Mouse (Mus musculus) embryo, embryonic 9.5 days (tissue): ENCODE results near the gene Gm20403.
"Not testable (repeated sequence)": the region's sequence is repeated elsewhere in the genome, so short reads cannot be mapped to it uniquely, and the experiment has no call there.

ENCODE experiments used
- DNase-seq: peaks from one replicate; pipeline ENCODE4 v3.0.0-alpha.2; 2017; ENCODE audit errors: extremely low spot score

The Gm20403 gene

DNA sequence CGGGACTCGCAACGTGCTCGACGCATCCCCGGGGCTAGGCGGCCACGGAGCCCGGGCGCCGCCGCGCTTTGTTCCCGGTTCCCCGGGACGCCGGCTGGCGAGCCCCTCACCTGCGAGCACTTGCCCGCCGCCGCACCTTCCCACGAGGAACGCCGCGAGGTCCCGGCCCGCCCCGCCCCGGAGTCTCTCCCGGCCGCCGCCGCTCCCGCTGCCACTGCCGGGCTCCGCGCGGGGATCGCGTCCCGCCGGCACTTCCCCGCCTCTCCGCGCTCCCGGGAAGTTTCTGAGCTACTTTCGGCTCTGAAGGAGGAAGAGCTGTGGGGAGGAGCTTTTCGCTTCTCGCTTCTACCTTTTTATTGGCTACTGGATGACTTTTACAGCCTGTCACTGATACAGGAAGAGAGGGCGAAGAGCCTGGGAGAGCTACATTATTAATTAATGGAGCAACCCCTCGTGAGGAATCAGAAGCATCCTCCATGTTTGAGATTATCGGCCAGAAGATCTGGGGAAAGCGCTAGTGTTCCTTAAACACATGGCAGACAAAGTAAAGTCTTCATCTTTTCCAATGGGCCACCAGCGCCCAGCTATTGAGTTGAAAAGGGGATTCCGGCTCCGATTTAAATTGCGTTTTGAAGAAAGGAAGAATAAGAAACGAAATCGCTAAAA, at the start of gene Gm20403:
TSS of gene Gm20403 (minus strand) at position 478 of the 666 bp plus-strand sequence.
- peak; percentile 77 for DNase-seq

DNA sequence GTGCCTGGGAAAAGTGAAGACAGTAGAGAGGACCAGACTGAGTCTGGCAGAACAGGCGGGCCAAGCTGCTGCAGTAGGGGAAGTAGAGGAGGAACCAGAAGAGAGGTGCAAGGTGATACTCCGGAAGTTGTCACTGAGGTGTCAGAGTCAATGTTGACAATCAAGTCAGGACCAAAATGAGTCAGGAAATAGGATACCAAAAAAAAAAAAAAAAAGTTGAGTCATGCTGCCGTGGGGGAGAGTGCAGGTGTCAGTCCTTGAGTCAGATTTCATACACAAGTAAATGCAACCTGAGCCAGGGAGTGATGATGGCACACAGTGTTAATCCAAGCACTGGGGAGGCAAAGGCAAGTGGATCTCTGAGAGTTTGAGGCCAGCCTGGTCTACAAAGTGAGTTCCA, 40.8 kb upstream of the Gm20403 start:
- no peak for DNase-seq

DNA sequence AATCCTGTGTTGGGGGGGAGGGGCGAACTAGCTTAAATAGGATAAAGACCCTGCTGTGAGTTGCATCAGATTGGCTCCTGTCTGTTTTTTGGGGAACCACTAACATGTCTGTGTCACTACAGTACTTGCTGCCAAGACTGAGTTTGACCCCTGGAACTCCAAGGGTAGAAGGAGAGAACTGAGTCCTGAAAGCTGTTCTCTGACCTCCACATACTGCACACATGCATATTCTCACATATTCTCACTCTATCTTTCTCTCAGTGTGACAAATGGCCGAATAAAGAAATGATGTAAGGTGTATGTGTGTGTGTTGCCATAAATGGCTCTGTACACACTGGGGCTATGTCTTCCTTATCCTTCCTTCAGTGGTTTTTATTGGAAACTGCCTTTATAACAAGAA, 37.0 kb upstream of the Gm20403 start:
- DNase-seq, result no peak

DNA sequence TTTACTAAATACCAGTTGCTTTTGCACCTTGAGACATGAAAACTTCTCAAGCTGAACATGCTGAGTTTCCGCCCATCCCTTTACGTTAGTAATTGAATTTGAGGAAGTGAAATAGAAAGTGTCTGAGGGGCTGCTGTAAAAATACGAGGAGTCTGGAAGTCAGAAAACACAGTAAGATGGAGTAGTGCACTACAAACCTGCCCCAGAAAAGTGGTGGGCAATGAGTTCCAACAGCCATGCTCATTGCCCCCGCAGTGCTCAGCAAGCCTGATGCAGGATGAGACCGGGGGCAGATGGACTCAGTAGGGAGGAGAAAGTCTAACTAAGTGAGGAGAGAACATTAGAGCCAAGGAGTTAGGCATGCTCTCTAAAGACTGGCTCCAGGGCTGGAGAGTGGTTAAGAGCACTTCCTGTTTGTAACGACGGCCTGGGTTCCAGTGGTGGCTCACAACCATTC, 33.1 kb upstream of the Gm20403 start:
- no peak for DNase-seq

DNA sequence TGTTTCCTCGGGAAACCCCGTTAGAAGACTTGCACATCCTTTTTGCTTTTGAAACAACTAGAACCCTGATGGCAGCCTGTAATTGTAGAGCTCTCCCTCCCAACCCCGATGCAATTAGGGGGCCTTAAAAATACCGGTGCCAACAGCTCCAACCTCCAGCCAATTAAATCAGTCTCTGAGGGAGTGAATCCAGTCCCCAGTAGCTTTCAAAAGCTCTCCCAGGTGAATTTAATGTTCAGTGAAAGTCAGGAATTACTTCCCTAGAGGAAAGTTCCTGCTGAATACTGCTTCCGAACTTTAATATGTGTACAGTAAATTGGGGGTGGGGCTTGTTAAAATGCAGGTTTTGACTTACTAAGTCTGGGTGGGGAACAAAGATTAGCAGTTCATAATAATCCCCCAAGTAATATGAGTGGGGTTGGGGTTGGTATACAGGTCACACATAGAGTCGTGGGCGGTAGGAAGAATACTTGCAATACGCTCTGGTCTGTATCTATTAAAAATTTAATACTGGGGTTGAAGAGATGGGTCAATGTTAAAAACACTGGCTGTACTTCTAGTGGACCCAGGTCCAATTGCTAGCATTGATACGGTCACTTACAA, 30.9 kb upstream of the Gm20403 start:
- DNase-seq, result no peak

DNA sequence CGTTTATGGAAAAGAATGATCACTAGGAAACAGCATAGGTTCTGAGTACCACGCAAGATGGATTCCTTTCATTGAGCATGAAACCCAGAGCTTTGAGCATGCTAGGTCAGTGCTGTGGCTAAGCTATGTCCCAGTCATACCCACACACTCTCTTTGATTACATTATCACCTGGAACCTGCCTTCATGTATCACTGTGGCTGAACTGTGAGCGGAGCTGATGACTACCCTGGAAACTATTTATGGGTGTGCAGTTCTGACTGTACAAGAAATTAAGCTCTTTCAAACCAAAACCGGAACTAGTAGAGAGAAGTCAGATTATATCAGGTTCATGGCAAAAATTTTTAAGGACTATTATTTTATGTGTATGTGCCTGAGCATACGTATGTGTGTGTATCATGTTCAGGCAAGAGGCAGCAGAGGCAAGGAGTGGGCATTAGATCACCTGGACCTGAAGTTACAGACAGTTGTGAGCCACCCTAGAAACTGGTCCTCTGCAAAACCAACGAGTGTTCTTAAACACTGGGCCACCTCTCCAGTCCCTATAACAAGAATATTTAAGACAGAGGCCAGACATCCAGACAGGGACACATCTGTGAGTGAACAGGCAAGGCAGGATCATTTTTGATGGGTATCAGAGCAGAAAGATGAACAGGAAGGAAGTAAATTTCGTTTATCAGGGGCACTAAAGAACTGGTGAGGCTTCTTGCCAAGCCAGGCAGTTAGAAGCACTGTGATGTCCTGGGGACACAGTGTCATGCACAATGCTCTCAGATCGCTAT, 30.2 kb upstream of the Gm20403 start:
- no peak for DNase-seq

DNA sequence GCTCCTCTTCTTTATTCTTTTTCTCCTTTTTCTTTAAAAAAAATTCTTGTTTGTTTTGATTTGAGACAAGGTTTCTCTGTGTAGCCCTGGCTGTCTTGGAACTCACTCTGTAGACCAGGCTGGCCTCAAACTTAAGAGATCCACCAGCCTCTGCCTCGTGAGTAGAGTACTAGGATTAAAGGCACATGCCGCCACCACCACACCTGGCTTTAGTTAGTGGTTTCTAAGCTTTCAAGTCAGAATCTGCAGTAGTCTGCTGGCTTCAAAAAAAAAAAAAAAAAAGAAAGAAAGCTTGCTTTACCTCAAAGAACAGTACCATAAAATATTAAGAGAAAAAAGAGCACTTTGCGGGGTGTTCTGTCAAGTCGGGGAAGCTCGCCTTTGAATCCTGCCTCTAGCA, 29.1 kb upstream of the Gm20403 start:
- no peak for DNase-seq

DNA sequence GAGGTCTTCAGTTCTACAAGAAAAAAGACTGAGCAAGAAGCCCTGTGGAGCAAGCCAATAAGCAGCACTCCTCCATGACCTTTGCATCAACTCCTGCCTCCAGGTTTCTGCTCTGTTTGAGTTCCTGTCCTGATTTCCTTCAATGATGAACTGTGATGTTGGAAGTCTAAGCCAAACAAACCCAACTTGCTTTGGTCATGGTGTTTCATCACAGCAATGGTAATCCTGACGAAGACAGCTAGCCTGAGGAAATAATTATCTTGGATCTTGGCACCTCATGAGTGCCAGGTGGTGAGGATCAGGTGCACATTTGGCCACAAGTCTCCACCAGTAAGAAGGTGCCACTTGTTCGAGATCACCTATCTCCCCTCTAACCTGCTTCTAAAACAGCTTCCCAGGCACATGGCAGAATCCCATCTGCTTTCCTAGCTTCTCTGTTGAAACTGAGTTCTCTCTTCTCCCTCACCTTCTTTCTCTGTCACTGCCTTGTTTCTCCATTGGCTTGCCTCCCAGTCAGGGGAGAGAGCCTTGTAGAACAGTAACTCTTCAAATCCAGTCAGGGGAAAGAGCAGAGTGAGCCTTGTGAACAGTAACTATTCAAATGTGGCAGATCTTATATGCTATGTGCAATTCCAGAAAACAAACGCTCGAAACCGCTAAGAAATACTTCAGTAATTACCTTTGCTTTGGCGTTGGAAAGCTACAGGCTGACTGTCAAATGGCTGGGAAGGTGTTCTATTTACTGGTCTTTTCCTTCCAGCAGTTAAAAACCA, 27.5 kb upstream of the Gm20403 start, which contains the start of gene Baz1a:
TSS of gene Baz1a (minus strand) at position 723 of the 773 bp plus-strand sequence.
- no peak for DNase-seq

DNA sequence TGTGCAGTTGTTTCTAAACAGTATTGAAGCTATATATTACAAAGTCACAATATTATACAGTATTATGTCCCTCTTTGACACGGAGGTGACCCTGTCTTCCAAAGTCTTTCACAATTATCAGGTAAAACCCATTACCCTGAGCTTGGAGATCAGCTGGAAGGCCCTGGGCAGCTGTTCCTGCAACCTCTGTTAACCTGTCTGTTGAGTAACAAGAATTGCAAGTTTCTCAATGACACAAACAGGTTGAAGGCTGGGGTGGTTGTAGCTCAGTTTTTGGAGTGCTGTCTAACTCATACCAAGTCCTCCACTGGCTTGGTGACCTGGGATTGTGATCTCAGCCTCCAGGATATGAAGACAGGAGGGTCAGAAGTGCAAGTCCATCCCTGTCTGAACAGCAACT, 26.7 kb upstream of the Gm20403 start:
- DNase-seq, result no peak

DNA sequence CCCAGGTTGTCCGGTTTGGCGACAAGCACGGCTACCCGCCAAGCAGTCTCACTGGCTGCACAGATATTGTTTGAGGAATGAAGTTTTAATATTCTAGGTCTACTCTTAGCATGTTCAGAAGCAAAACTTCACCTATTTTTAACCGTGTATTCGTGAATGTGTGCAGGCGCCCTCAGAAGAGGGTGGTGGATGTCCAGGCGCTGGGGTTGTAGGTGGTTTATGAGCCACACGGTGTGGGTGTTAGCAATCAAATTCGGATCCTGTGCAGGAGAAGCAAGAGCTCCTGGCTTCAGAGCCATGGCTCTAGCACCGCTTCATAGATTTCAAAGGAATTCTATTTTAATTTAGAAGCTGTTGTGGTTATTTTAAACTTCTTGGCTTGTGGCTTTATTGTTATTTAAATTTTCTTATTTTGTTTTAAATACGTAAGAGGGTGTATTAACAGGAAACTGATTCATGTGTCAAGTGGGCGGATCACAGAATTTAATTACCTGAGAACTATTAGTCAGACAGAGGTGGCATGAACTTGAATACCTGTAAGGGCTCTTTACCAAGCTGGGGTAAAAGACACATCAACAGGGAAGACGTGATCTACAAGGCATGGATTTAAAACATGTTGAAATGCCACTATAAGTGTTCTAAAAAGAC, 21.2 kb upstream of the Gm20403 start:
- DNase-seq, result no peak

DNA sequence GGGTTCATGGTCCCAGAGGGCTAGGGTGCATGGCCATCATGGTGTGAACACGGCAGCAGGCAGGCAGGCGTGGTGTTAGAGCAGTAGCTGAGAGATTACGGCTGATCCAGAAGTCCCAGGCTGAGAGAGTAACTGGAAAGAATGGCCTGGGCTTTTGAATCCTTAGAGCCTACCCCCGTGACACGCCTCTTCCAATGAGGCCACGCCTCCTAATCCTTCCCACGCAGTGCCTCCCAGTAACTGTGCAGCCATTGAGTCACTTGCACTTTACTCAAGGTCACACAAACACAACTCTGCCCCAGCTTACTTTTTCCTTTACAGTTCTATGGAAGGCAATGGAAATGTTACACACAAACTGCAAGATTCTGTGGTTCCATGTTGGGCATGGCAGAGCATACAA, 19.7 kb upstream of the Gm20403 start:
- DNase-seq, result no peak

DNA sequence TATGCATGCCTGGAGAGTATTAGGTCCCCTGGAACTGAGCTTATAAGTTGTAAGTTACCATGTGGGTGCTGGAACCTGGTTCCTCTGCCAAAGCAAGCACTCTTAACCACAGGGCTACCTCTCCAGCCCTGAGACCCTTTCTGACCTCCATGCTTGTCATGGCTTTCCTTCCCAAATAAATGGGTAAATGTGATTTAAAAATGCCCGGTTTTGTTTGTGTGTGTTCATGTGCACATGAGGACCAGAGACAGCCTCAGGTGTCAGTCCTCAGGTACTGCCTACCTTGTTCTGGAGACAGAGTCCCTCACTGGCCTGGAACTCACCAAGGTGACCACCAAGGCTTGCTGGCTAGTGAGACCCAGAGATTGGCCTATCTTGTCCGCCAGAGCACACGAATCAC, 18.1 kb upstream of the Gm20403 start:
- no peak for DNase-seq

DNA sequence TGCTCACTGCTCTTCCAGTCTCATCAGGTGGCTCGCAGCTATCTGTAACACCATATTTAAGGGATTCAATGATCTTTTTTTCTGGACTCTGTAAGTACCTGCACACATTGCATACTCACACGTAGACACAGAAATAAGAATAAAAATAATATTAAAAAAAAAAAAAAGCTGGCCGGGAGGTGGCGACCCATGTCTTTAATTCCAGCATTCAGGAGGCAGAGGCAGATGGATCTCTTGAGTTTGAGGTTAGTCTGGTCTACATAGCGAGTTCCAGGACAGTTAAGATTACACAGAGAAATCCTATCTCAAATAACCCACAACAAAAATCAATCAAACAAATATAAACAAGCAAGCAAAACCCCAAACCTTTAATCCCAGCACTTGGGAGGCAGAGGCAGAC, 17.5 kb upstream of the Gm20403 start:
- DNase-seq, result no peak

DNA sequence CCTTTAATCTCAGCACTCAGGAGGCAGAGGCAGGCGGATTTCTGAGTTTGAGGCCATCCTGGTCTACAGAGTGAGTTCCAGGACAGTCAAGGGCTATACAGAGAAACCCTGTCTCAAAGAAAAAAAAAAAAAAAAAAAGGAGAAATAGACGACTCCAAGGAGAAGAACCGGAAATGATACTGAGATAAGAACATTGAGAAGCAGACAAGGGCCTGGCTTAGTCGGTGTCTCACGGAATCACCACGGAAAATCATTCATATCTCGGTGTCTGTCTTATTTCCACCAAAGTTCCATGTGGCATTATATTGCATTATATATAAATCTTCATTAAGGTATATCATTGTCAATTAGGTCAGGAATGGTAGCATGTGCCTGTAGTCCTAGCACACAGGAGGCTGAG, 16.2 kb upstream of the Gm20403 start:
- DNase-seq, result not testable (repeated sequence)

DNA sequence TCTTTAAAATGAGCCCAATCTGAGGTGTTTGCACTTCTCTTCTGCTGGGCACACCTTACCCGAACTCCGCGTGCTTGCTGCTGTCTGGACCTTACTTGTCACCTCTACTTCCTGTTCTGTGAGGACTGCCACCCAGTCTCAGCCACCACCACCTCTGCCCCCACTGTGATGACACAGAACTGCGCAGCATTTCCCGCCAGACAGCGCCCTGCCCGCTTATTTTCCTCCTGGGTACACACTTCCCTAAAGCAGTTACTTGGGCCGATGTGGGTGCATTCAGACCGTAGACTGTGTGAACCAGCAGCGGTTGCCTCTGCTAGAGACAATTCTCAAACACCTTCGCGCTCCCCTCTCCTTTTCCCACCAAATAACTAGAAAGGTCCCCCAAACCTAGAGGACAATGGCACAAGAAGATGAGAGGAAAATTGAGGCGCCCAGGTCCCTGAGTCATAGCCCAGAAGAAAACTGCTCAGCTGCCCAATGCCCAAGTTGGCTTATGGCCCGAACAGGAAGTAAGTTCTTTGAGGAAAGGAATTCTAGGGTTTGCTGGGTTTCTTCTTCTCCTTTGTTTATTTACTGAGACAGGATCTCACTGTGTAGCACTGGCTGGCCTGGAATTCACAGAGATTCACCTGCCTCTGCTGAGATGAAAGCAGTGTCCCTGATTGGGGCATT, 12.8 kb upstream of the Gm20403 start:
- no peak for DNase-seq

DNA sequence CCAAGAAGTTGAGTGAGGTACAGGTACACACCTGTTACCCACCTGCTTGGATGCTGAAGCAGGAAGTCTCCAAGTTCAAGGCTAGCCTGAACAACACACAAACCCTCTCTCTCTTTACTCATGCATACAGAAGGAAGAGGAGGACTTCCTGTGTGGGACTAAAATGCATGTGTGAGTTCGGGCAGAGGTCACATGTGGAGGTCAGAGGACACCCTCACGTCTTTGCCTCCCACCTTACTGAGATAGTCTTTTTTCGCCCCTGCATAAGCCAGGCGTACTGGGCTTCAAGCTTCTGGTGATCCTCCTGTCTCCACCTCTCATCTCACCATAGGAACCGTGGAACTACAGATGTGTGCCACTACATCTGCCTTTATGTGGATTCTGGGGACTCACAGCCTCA, 12.1 kb upstream of the Gm20403 start:
- no peak for DNase-seq

DNA sequence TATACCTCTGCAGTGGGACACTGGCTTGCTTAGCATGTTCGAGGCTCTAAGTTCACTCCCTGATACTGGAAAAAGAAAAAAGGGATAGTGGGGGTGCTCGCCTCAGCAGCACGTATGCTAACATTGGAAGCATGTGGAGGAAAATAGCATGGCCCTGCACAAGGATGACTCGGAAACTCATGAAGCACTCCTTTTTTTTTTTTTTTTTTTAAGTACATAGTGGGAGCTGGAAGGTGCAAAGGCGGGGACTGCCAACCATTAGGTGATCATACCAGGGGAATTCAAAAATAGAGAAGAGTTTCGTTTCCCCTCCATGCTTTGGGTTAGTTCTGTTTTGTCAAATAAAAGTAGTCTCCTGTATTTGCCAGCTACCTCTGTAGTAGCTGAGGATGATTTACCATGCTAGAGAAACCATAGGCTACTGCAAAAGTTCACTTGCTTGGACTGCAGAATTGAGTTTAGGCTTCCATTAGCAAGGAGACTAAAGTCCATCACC, 10.7 kb upstream of the Gm20403 start:
- no peak for DNase-seq

DNA sequence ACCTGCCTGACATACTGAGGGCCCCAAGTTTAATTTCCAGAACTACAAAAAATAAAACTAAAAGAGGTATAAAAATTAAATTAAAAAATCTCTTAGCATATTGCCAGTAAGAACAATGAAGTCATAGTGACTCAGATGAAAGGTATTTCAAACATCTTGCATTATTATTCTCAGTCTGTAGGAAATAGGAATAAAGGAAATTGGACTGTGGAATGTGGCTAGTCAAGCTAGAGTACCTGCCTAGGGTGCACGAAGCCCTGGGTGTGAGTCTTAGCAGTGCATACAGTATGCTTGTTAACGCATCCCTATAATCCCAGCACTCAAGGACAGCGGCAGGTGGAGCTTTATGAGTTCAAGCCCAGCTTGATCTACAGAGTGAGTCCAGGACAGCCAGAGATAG, 9.6 kb upstream of the Gm20403 start:
- no peak for DNase-seq

DNA sequence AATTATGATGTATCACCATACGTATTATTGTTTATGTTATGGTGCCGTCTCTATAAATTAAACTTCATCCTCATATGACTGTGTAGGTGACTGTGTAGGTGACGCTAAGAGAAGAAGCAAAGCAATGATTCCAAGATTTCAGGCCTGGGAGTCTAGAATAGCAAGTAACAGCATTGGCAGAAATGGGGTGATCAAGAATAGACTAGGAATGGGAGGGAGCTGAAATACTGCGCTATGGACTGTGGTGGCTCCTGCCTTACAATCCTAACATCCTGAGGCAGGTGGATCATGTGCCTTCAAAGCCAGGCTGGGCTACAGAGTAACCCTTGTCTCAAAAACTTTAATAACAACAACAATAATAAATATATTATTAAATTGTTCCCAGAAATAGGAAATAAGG, 8.1 kb upstream of the Gm20403 start:
- no peak for DNase-seq

DNA sequence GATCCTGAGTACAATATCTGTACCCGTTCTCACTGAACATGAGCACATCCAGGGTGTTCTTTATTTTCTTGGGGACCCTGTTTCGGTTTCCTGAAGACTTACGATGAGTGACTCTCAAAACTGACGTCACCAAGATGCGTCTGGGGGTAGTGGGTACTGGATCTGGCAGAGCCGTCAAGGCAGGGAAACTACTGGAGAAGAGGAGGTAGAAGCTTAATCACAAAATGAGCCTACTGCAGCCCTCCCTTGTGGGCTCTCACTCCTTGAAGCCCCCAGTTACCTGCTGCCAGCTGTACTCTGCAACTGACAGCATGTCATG, 7.7 kb upstream of the Gm20403 start:
- DNase-seq, result no peak
